Mouse (Mus musculus): ENCODE data around the gene Ptprk. TPM values are rescaled to one million over a fixed set of nuclear protein-coding genes. Genes with fewer than 3 reads are reported as not detected.

Gene Ptprk
- polyA plus RNA-seq, 1 experiment from 2014 or later = 45.5 TPM

Small RNAs within 50 kb of the gene (microRNA-seq; reads per million reads assigned to microRNA genes)
- gene Gm22370 = not detected

All from lung, embryonic 15.5 days (tissue).